ENCODE assay signal across 23 mouse cellular contexts in the genomic region with DNA sequence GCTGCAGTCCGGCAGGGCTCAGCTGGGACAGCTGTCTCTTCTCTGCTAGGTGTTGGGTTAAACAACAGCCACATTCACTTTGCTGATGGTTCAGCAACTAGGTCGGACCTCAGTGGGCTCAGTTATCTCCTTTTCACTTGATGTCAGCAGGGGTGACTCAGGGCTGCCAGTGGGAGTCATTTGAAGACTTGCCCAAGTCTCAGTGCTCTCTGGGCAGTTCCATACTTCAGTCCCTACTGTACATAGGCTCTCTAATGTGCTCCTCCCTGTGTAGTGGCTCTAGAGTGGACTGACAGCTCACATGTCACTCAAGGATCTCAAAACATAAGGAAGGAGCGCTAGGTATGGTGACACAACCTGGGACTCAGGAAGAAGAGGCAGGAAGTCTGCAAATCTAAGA.
"Had no signal": no experiment of that assay in that cellular context is flagged by ENCODE, and none has a peak within 500 bp of the region (broad histone marks: within the 10 kb centered on the region; RNA-seq: fewer than 3 reads in every experiment).

No protein-coding gene starts in this region.

- ATAC-seq: liver, embryonic 12.5 days had no signal

- H3K4me3 ChIP-seq: layer of hippocampus, adult 2 months; limb, embryonic 10.5 days; limb, embryonic 13.5 days; liver, embryonic 12.5 days; liver, embryonic 15.5 days; lung, embryonic 15.5 days; megakaryocyte, embryonic 14.5 days; neural tube, embryonic 12.5 days; neural tube, embryonic 15.5 days had no signal

- H3K36me3 ChIP-seq: limb, embryonic 10.5 days; limb, embryonic 13.5 days; liver, embryonic 12.5 days; liver, embryonic 15.5 days; lung, embryonic 15.5 days; neural tube, embryonic 12.5 days; neural tube, embryonic 15.5 days had no signal

- H3K27me3 ChIP-seq: limb, embryonic 13.5 days; lung, embryonic 15.5 days; neural tube, embryonic 12.5 days; neural tube, embryonic 15.5 days had no signal

- H3K4me1 ChIP-seq: lung, embryonic 15.5 days; neural tube, embryonic 12.5 days; neural tube, embryonic 15.5 days had no signal

- H3K27ac ChIP-seq: kidney, postnatal 0 days; layer of hippocampus, adult 2 months; limb, embryonic 10.5 days; limb, embryonic 13.5 days; liver, embryonic 12.5 days; liver, embryonic 15.5 days; lung, embryonic 15.5 days; macrophage; neural tube, embryonic 12.5 days; neural tube, embryonic 15.5 days had no signal

- DNase-seq: kidney, adult 2 months; kidney, postnatal 25 days; layer of hippocampus, adult 9-11 months; liver; lung, adult 18-20 months; midbrain, embryonic 14.5 days; right cerebral cortex, adult 18-20 months; right cerebral cortex, postnatal 14 days; right cerebral cortex, postnatal 4 days; thymus, adult 2 months; thymus, postnatal 14 days; thymus, postnatal 4 days had no signal

- H3K9me3 ChIP-seq: limb, embryonic 10.5 days; limb, embryonic 13.5 days; liver, embryonic 12.5 days; liver, embryonic 15.5 days; lung, embryonic 15.5 days; megakaryocyte, embryonic 14.5 days; neural tube, embryonic 12.5 days; neural tube, embryonic 15.5 days had no signal
